Mouse (Mus musculus): ENCODE data around the gene Tmem128.
A peak's percentile ranks its signal among the peaks of the same experiment; 100 is the strongest.

Tmem128 gene

GRCm38 (mm10) chr5:38260107-38260682 is at the start of gene Tmem128:
Gene Tmem128 (plus strand): TSS chr5:38260185.
- peak; percentile 75 for DNase-seq

- DNase-seq, result no peak
Measured at GRCm38 (mm10) chr5:38211691-38212090, 48.3 kb upstream of the Tmem128 start.

GRCm38 (mm10) chr5:38213009-38213408 is 47.0 kb upstream of the Tmem128 start:
- DNase-seq, result no peak

GRCm38 (mm10) chr5:38219771-38220307 is 40.1 kb upstream of the Tmem128 start:
- DNase-seq, result no peak

- peak; percentile 94 to 97 for DNase-seq
Measured at GRCm38 (mm10) chr5:38220328-38220912, 39.6 kb upstream of the Tmem128 start, which contains the start of the genes Zbtb49 and Lyar. Gene Zbtb49 (minus strand): TSS chr5:38220457. Gene Lyar (plus strand): TSS chr5:38220470.

- DNase-seq, result peak in 1 of 2 experiments; percentile 57
Measured at GRCm38 (mm10) chr5:38235422-38235821, 24.6 kb upstream of the Tmem128 start.

- DNase-seq, result no peak
Measured at GRCm38 (mm10) chr5:38236627-38237026, 23.4 kb upstream of the Tmem128 start.

GRCm38 (mm10) chr5:38240727-38241472 is 19.1 kb upstream of the Tmem128 start:
- no peak for DNase-seq

- no peak for DNase-seq
Measured at GRCm38 (mm10) chr5:38241473-38241834, 18.5 kb upstream of the Tmem128 start.

- no peak for DNase-seq
Measured at GRCm38 (mm10) chr5:38241966-38242365, 18.0 kb upstream of the Tmem128 start.

- no peak for DNase-seq
Measured at GRCm38 (mm10) chr5:38255195-38255594, 4.8 kb upstream of the Tmem128 start.

- DNase-seq, result no peak
Measured at GRCm38 (mm10) chr5:38255644-38256043, 4.3 kb upstream of the Tmem128 start.

GRCm38 (mm10) chr5:38256551-38256950 is 3.4 kb upstream of the Tmem128 start:
- DNase-seq, result no peak

GRCm38 (mm10) chr5:38258034-38258772 is 1.8 kb upstream of the Tmem128 start:
- DNase-seq, result no peak

- no peak for DNase-seq
Measured at GRCm38 (mm10) chr5:38258773-38259146, 1.2 kb upstream of the Tmem128 start.

GRCm38 (mm10) chr5:38259455-38260106 is 404 bp upstream of the Tmem128 start:
- DNase-seq, result no peak

- no peak for DNase-seq
Measured at GRCm38 (mm10) chr5:38270942-38271341, 11.0 kb downstream of the Tmem128 start.

- no peak for DNase-seq
Measured at GRCm38 (mm10) chr5:38273831-38274230, 13.8 kb downstream of the Tmem128 start.

GRCm38 (mm10) chr5:38275771-38276170 is 15.8 kb downstream of the Tmem128 start, which contains the start of gene Otop1:
Gene Otop1 (plus strand): TSS chr5:38275972.
- no peak for DNase-seq

GRCm38 (mm10) chr5:38276451-38276850 is 16.5 kb downstream of the Tmem128 start:
- no peak for DNase-seq

GRCm38 (mm10) chr5:38277098-38277866 is 17.3 kb downstream of the Tmem128 start:
- no peak for DNase-seq

Data from lung, postnatal 4 days (tissue).